Mouse (Mus musculus): ENCODE data around the gene Klk6. TPM values are rescaled to one million over a fixed set of nuclear protein-coding genes. Genes with fewer than 3 reads are reported as not detected.

Gene Klk6
- polyA plus RNA-seq, 2 experiments, result not detected

- TF ChIP-seq EP300 (IDR thresholded peaks at IDR 0.05; ENCODE audit: low read depth), result no peak
- TF ChIP-seq CTCF (IDR thresholded peaks at IDR 0.05; ENCODE audit: low read depth), result no peak
- WGBS (ENCODE audit: insufficient replicate concordance), result 51% methylated on average over 3 of the region's 3 CpGs
- H3K27ac ChIP-seq, result no peak overlapping the region
- no peak for DNase-seq (ENCODE audit: low read depth in 3 of 3, low spot score in 3 of 3)
- H3K27me3 ChIP-seq (ENCODE audit: control insufficient read depth, insufficient read depth, low read length), result no peaks in the 10 kb centered on the region
- no peaks in the 10 kb centered on the region for H3K9me3 ChIP-seq (ENCODE audit: control insufficient read depth, low read length)
- H3K36me3 ChIP-seq (replicated peaks; ENCODE audit: control insufficient read depth, insufficient read depth, low read depth), result no peaks in the 10 kb centered on the region
- H3K4me3 ChIP-seq (ENCODE audit: insufficient read depth in 1 of 2, low read depth in 2 of 2, low read length in 2 of 2), result no peak overlapping the region
- ATAC-seq (ENCODE audit: insufficient read depth), result no peak
- no peaks in the 10 kb centered on the region for H3K4me1 ChIP-seq (replicated peaks; ENCODE audit: control insufficient read depth in 2 of 2, insufficient read depth in 2 of 2, low read length in 1 of 2)
- H3K4me2 ChIP-seq (ENCODE audit: low read depth), result no peak overlapping the region
- no peak overlapping the region for H3K9ac ChIP-seq (replicated peaks)
Measured at GRCm38 (mm10) chr7:43873674-43874073, 49.4 kb downstream of the Klk6 start.

DNA sequence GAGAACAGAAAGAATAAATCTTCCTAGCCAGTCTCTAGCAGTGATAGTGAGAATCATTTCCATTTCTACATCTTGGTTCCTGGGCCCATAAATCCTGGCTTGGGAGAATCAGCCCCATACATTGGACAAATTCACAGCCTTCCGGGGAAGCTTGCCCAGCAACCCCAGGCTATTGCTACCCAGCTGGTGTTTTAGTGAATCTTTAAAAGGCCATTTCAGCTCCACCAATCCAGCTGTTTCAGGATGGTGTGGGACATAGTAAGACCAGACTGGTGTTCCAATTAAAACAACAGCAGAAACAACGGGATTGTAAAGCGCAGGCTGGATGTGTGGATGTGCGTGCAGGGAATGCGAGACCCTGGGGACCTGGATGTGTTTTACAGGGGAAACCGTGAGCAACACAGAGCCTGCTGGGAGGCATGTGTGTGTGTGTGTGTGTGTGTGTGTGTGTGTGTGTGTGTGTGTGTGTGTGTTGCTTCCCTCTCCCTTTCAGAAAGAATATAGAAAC, 50.6 kb downstream of the Klk6 start:
- ATAC-seq (ENCODE audit: insufficient read depth), result no peak

DNA sequence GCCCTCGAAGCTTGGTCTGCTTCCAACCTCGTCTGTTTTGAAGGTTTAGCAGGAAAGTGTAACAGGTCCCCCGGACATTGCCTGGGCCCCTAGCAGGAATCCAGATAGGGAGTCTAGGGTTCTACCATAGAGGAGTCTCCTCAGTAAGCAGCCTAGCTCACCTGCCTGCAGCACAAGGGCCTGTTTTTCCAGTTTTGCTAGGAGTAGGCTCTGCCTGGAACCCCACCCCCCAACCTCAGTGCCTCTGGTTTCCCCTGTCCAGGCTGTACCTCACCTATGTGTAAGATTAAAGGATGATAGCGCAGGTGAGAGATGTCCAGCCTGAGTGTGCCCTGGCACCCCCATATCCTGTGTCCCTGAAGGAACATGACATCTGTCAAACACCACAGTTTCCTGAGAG, 52.1 kb downstream of the Klk6 start:
- no peak for DNase-seq (ENCODE audit: low read depth in 3 of 3, low spot score in 3 of 3)
- H3K9me3 ChIP-seq (ENCODE audit: control insufficient read depth, low read length), result no peaks in the 10 kb centered on the region
- TF ChIP-seq EP300 (IDR thresholded peaks at IDR 0.05; ENCODE audit: low read depth) (no peak), CTCF (IDR thresholded peaks at IDR 0.05; ENCODE audit: low read depth) (no peak)
- H3K4me2 ChIP-seq (ENCODE audit: low read depth), result no peak overlapping the region
- no peaks in the 10 kb centered on the region for H3K36me3 ChIP-seq (replicated peaks; ENCODE audit: control insufficient read depth, insufficient read depth, low read depth)
- no peaks in the 10 kb centered on the region for H3K27me3 ChIP-seq (ENCODE audit: control insufficient read depth, insufficient read depth, low read length)
- no peak overlapping the region for H3K4me3 ChIP-seq (ENCODE audit: insufficient read depth in 1 of 2, low read depth in 2 of 2, low read length in 2 of 2)
- ATAC-seq (ENCODE audit: insufficient read depth), result no peak
- no peak overlapping the region for H3K9ac ChIP-seq (replicated peaks)
- no peaks in the 10 kb centered on the region for H3K4me1 ChIP-seq (replicated peaks; ENCODE audit: control insufficient read depth in 2 of 2, insufficient read depth in 2 of 2, low read length in 1 of 2)
- no peak overlapping the region for H3K27ac ChIP-seq
- WGBS (ENCODE audit: insufficient replicate concordance), result 58% methylated on average over 4 of the region's 4 CpGs

More for the DNA sequence above, 50.6 kb downstream of the Klk6 start:
- TF ChIP-seq CTCF (IDR thresholded peaks at IDR 0.05; ENCODE audit: low read depth), result no peak
- no peak for TF ChIP-seq EP300 (IDR thresholded peaks at IDR 0.05; ENCODE audit: low read depth)
- H3K4me2 ChIP-seq (ENCODE audit: low read depth), result no peak overlapping the region
- H3K27ac ChIP-seq, result no peak overlapping the region
- no peak overlapping the region for H3K9ac ChIP-seq (replicated peaks)
- WGBS (ENCODE audit: insufficient replicate concordance), result 75% methylated on average over 6 of the region's 6 CpGs
- no peaks in the 10 kb centered on the region for H3K4me1 ChIP-seq (replicated peaks; ENCODE audit: control insufficient read depth in 2 of 2, insufficient read depth in 2 of 2, low read length in 1 of 2)
- H3K4me3 ChIP-seq (ENCODE audit: insufficient read depth in 1 of 2, low read depth in 2 of 2, low read length in 2 of 2), result no peak overlapping the region
- H3K27me3 ChIP-seq (ENCODE audit: control insufficient read depth, insufficient read depth, low read length), result no peaks in the 10 kb centered on the region
- no peaks in the 10 kb centered on the region for H3K36me3 ChIP-seq (replicated peaks; ENCODE audit: control insufficient read depth, insufficient read depth, low read depth)
- H3K9me3 ChIP-seq (ENCODE audit: control insufficient read depth, low read length), result no peaks in the 10 kb centered on the region
- no peak for DNase-seq (ENCODE audit: low read depth in 3 of 3, low spot score in 3 of 3)

DNA sequence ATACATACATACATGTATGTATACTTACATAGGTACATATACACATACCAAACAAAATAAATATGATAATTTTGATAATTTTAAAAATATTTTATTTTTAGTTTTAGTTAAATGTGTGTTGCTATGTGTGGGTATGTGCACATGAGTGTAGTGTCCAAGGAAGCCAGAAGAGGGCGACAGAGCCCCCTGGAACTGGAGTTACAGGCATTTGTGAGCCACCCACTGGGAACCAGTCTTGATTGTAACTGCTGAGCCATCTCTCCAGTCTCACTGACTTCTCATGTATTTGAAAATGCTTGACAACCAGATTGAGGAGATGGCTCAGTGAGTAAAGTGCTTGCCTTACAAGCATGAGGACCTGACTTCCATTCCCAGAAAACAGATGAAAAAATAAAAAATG, 54.0 kb downstream of the Klk6 start:
- ATAC-seq (ENCODE audit: insufficient read depth) (no peak), DNase-seq (ENCODE audit: low read depth in 3 of 3, low spot score in 3 of 3) (no peak)

GRCm38 (mm10) chr7:43880912-43881311, 56.6 kb downstream of the Klk6 start, which contains the start of gene Klk4:
Gene Klk4 (plus strand): TSS chr7:43881160.
- WGBS (ENCODE audit: insufficient replicate concordance), result 15% methylated on average over 3 of the region's 3 CpGs
- DNase-seq (ENCODE audit: low read depth in 3 of 3, low spot score in 3 of 3) (no peak), ATAC-seq (ENCODE audit: insufficient read depth) (no peak)
- H3K9me3 ChIP-seq (ENCODE audit: control insufficient read depth, low read length), result no peaks in the 10 kb centered on the region
- H3K27ac ChIP-seq, result no peak within 1 kb of the TSS
- no peak within 1 kb of the TSS for H3K9ac ChIP-seq (replicated peaks)
- H3K36me3 ChIP-seq (replicated peaks; ENCODE audit: control insufficient read depth, insufficient read depth, low read depth), result no peaks in the 10 kb centered on the region
- no peaks in the 10 kb centered on the region for H3K4me1 ChIP-seq (replicated peaks; ENCODE audit: control insufficient read depth in 2 of 2, insufficient read depth in 2 of 2, low read length in 1 of 2)
- H3K27me3 ChIP-seq (ENCODE audit: control insufficient read depth, insufficient read depth, low read length), result no peaks in the 10 kb centered on the region
- H3K4me2 ChIP-seq (ENCODE audit: low read depth), result no peak within 1 kb of the TSS
- no peak for TF ChIP-seq CTCF (IDR thresholded peaks at IDR 0.05; ENCODE audit: low read depth)
- no peak for TF ChIP-seq EP300 (IDR thresholded peaks at IDR 0.05; ENCODE audit: low read depth)
- H3K4me3 ChIP-seq (ENCODE audit: insufficient read depth in 1 of 2, low read depth in 2 of 2, low read length in 2 of 2), result no peak within 1 kb of the TSS

More for the DNA sequence above, 54.0 kb downstream of the Klk6 start:
- Histone ChIP-seq H3K27ac (no peak overlapping the region), H3K9me3 (ENCODE audit: control insufficient read depth, low read length) (no peaks in the 10 kb centered on the region), H3K9ac (replicated peaks) (no peak overlapping the region), H3K4me3 (ENCODE audit: insufficient read depth in 1 of 2, low read depth in 2 of 2, low read length in 2 of 2) (no peak overlapping the region), H3K4me1 (replicated peaks; ENCODE audit: control insufficient read depth in 2 of 2, insufficient read depth in 2 of 2, low read length in 1 of 2) (no peaks in the 10 kb centered on the region), H3K36me3 (replicated peaks; ENCODE audit: control insufficient read depth, insufficient read depth, low read depth) (no peaks in the 10 kb centered on the region), H3K27me3 (ENCODE audit: control insufficient read depth, insufficient read depth, low read length) (no peaks in the 10 kb centered on the region), H3K4me2 (ENCODE audit: low read depth) (no peak overlapping the region)
- WGBS (ENCODE audit: insufficient replicate concordance), result 15% methylated on average over 1 of the region's 1 CpGs
- TF ChIP-seq EP300 (IDR thresholded peaks at IDR 0.05; ENCODE audit: low read depth), result no peak

Other genes with a start within 250 kb of the Klk6 start
- 0.56 and 0.87 TPM in 2 replicates for gene Zfp719, start 244.9 kb upstream of the Klk6 start, polyA plus RNA-seq (2012; rRNA removed)
- gene Zfp719, start 244.9 kb upstream of the Klk6 start, polyA plus RNA-seq (2014; fragmentation: Nextera tagmentation; extraction: Ambion mirVana), result 1.6 and 1.7 TPM in 2 replicates
- 0.07 TPM in 1 of 2 replicates, not detected in the other for gene Zfp819, start 217.3 kb upstream of the Klk6 start, polyA plus RNA-seq (2012; rRNA removed)
- gene Zfp819, start 217.3 kb upstream of the Klk6 start, polyA plus RNA-seq (2014; fragmentation: Nextera tagmentation; extraction: Ambion mirVana), result not detected in 2 replicates
- not detected in 2 replicates for gene Ceacam18, start 189.8 kb upstream of the Klk6 start, polyA plus RNA-seq (2012; rRNA removed)
- gene Ceacam18, start 189.8 kb upstream of the Klk6 start, polyA plus RNA-seq (2014; fragmentation: Nextera tagmentation; extraction: Ambion mirVana), result 0.08 TPM in 1 of 2 replicates, not detected in the other
- 1.5 and 1.6 TPM in 2 replicates for gene Siglece, start 164.3 kb upstream of the Klk6 start, polyA plus RNA-seq (2012; rRNA removed)
- 1.1 and 2.0 TPM in 2 replicates for gene Siglece, start 164.3 kb upstream of the Klk6 start, polyA plus RNA-seq (2014; fragmentation: Nextera tagmentation; extraction: Ambion mirVana)
- 3.1 and 3.2 TPM in 2 replicates for gene Ctu1, start 152.5 kb upstream of the Klk6 start, polyA plus RNA-seq (2012; rRNA removed)
- 2.2 TPM in 2 replicates for gene Ctu1, start 152.5 kb upstream of the Klk6 start, polyA plus RNA-seq (2014; fragmentation: Nextera tagmentation; extraction: Ambion mirVana)
- 0.04 and 0.05 TPM in 2 replicates for gene Klk14, start 134.1 kb upstream of the Klk6 start, polyA plus RNA-seq (2012; rRNA removed)
- not detected in 2 replicates for gene Klk14, start 134.1 kb upstream of the Klk6 start, polyA plus RNA-seq (2014; fragmentation: Nextera tagmentation; extraction: Ambion mirVana)
- gene Klk13, start 111.9 kb upstream of the Klk6 start, polyA plus RNA-seq (2012; rRNA removed), result 0.02 and 0.04 TPM in 2 replicates
- 0.06 TPM in 1 of 2 replicates, not detected in the other for gene Klk13, start 111.9 kb upstream of the Klk6 start, polyA plus RNA-seq (2014; fragmentation: Nextera tagmentation; extraction: Ambion mirVana)
- not detected in 2 replicates for gene Klk12, start 55.6 kb upstream of the Klk6 start, polyA plus RNA-seq (2012; rRNA removed)
- not detected in 2 replicates for gene Klk12, start 55.6 kb upstream of the Klk6 start, polyA plus RNA-seq (2014; fragmentation: Nextera tagmentation; extraction: Ambion mirVana)
- not detected in 2 replicates for gene Klk11, start 49.9 kb upstream of the Klk6 start, polyA plus RNA-seq (2012; rRNA removed)
- gene Klk11, start 49.9 kb upstream of the Klk6 start, polyA plus RNA-seq (2014; fragmentation: Nextera tagmentation; extraction: Ambion mirVana), result not detected in 2 replicates
- gene Klk10, start 43.5 kb upstream of the Klk6 start, polyA plus RNA-seq (2012; rRNA removed), result 0.02 and 0.10 TPM in 2 replicates
- not detected in 2 replicates for gene Klk10, start 43.5 kb upstream of the Klk6 start, polyA plus RNA-seq (2014; fragmentation: Nextera tagmentation; extraction: Ambion mirVana)
- gene Klk9, start 32.6 kb upstream of the Klk6 start, polyA plus RNA-seq (2012; rRNA removed), result not detected in 2 replicates
- gene Klk9, start 32.6 kb upstream of the Klk6 start, polyA plus RNA-seq (2014; fragmentation: Nextera tagmentation; extraction: Ambion mirVana), result not detected in 2 replicates
- 4.6 and 5.0 TPM in 2 replicates for gene Klk8, start 26.9 kb upstream of the Klk6 start, polyA plus RNA-seq (2012; rRNA removed)
- 8.4 and 10.0 TPM in 2 replicates for gene Klk8, start 26.9 kb upstream of the Klk6 start, polyA plus RNA-seq (2014; fragmentation: Nextera tagmentation; extraction: Ambion mirVana)
- gene Klk7, start 13.2 kb upstream of the Klk6 start, polyA plus RNA-seq (2012; rRNA removed), result 0.02 TPM in 1 of 2 replicates, not detected in the other
- gene Klk7, start 13.2 kb upstream of the Klk6 start, polyA plus RNA-seq (2014; fragmentation: Nextera tagmentation; extraction: Ambion mirVana), result not detected in 2 replicates
- gene Klk5, start 17.5 kb downstream of the Klk6 start, polyA plus RNA-seq (2012; rRNA removed), result not detected in 2 replicates
- not detected in 2 replicates for gene Klk5, start 17.5 kb downstream of the Klk6 start, polyA plus RNA-seq (2014; fragmentation: Nextera tagmentation; extraction: Ambion mirVana)
- not detected in 2 replicates for gene Klk4, start 56.7 kb downstream of the Klk6 start, polyA plus RNA-seq (2012; rRNA removed)
- gene Klk4, start 56.7 kb downstream of the Klk6 start, polyA plus RNA-seq (2014; fragmentation: Nextera tagmentation; extraction: Ambion mirVana), result not detected in 2 replicates
- gene Klk15, start 109.2 kb downstream of the Klk6 start, polyA plus RNA-seq (2012; rRNA removed), result not detected in 2 replicates
- gene Klk15, start 109.2 kb downstream of the Klk6 start, polyA plus RNA-seq (2014; fragmentation: Nextera tagmentation; extraction: Ambion mirVana), result not detected in 2 replicates
- gene Klk1b8, start 126.2 kb downstream of the Klk6 start, polyA plus RNA-seq (2012; rRNA removed), result not detected in 2 replicates
- not detected in 2 replicates for gene Klk1b8, start 126.2 kb downstream of the Klk6 start, polyA plus RNA-seq (2014; fragmentation: Nextera tagmentation; extraction: Ambion mirVana)
- not detected in 2 replicates for gene Klk1b1, start 142.3 kb downstream of the Klk6 start, polyA plus RNA-seq (2012; rRNA removed)
- gene Klk1b1, start 142.3 kb downstream of the Klk6 start, polyA plus RNA-seq (2014; fragmentation: Nextera tagmentation; extraction: Ambion mirVana), result not detected in 2 replicates
- not detected in 2 replicates for gene Klk1b9, start 151.6 kb downstream of the Klk6 start, polyA plus RNA-seq (2012; rRNA removed)
- not detected in 2 replicates for gene Klk1b9, start 151.6 kb downstream of the Klk6 start, polyA plus RNA-seq (2014; fragmentation: Nextera tagmentation; extraction: Ambion mirVana)
- not detected in 2 replicates for gene Klk1b11, start 171.4 kb downstream of the Klk6 start, polyA plus RNA-seq (2012; rRNA removed)
- not detected in 2 replicates for gene Klk1b11, start 171.4 kb downstream of the Klk6 start, polyA plus RNA-seq (2014; fragmentation: Nextera tagmentation; extraction: Ambion mirVana)
- gene Klk1b26, start 187.7 kb downstream of the Klk6 start, polyA plus RNA-seq (2012; rRNA removed), result not detected in 2 replicates
- not detected in 2 replicates for gene Klk1b26, start 187.7 kb downstream of the Klk6 start, polyA plus RNA-seq (2014; fragmentation: Nextera tagmentation; extraction: Ambion mirVana)
- 0.03 TPM in 1 of 2 replicates, not detected in the other for gene Klk1b27, start 227.8 kb downstream of the Klk6 start, polyA plus RNA-seq (2012; rRNA removed)
- not detected in 2 replicates for gene Klk1b27, start 227.8 kb downstream of the Klk6 start, polyA plus RNA-seq (2014; fragmentation: Nextera tagmentation; extraction: Ambion mirVana)

Data from liver, embryonic 14.5 days (tissue).